Mouse (Mus musculus) CD8-positive naive resting alpha-beta T cell, adult 2 months (primary cell): Measurements from ENCODE around the gene Alyref.
"Not testable (repeated sequence)": the region's sequence is repeated elsewhere in the genome, so short reads cannot be mapped to it uniquely, and the experiment has no call there.

Experiments used
- DNase-seq, 2 experiments: peaks; one replicate each; pipeline ENCODE4 v3.0.0; 2022; ENCODE audit warnings: low read depth in 2 of 2, low spot score in 2 of 2

The Alyref gene

DNA sequence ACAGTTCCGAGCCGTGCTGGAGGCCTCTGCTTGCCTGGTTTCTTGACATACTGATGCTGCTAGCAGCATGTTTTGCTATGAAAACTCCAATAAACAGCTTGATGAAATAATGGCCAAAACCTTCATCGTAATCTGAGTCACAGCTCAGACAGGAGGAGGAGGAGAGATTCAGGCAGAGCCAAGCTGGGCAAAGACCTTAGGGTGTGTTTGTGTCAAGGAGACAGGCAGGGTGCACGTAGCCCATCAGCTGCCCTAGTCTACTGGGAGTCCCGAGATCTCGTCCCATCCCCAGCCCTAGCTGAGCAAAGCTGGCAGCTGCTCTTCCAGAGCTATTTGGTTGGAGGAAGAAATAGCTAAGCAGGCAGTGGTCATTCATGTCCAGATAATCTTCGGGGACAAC lies 7.5 kb upstream of the Alyref start:
- DNase-seq = no peak

DNA sequence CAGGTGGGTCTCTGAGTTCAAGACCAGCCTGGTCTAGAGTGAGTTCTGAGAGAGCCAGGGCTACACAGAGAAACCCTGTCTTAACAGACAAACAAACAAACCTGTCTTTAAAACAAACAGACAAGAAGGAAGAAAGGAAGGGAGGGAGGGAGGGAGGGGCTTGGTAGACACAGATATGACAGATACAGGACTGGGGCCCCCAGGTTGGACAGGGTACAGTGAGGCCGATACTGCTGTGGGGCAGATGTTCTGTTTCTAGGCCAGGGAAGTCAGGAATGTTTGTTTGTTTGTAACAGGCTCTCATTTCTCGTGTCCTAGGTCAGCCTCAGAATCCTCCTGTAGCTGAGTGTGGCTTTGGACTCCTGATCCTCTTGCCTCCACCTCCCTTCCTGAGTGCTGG lies 5.4 kb upstream of the Alyref start:
- no peak for DNase-seq

DNA sequence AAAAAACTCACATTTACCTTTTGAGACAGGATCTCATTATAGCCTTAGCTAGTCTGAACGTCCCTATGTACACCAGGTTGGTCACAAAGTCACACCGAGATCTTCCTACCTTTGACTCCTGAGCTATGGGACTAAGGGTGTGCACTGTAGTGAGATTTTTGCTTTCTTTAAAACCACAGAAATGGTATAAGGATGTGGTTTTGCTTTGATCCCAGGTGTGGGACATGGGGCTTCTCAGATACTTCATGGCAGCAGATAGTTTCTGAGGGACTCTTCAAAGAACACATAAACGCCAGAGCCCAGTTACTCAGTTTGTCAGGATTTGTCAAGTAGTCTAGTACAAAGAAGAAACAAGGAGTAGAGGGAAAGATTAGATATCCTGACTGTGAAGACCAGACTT lies 2.6 kb upstream of the Alyref start:
- peak in 1 of 2 experiments; percentile 48 for DNase-seq

DNA sequence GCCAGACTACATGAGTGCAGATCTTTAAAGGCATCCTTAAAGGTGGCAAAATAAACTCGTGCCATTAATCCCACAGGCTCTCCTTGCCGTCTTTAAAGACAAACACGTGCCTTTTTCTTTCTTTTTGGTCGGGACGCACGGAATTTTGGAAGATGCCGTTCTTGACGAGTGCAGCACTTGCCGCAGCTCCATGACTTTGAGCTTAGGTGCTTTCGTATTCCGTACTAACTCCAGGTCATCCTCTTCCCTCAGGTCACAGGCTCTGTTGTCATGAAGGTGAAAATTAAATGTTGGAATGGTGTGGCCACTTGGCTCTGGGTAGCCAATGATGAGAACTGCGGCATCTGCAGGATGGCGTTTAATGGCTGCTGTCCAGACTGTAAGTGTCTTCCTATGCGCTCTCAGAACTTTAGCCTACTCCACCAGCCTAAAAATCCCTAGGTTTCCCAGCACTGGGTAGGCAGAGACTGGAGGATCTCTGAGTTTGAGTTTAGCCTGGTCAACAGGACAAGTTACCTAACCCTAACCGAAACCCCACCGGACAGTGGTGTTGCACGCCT lies 905 bp upstream of the Alyref start:
- DNase-seq = no peak

DNA sequence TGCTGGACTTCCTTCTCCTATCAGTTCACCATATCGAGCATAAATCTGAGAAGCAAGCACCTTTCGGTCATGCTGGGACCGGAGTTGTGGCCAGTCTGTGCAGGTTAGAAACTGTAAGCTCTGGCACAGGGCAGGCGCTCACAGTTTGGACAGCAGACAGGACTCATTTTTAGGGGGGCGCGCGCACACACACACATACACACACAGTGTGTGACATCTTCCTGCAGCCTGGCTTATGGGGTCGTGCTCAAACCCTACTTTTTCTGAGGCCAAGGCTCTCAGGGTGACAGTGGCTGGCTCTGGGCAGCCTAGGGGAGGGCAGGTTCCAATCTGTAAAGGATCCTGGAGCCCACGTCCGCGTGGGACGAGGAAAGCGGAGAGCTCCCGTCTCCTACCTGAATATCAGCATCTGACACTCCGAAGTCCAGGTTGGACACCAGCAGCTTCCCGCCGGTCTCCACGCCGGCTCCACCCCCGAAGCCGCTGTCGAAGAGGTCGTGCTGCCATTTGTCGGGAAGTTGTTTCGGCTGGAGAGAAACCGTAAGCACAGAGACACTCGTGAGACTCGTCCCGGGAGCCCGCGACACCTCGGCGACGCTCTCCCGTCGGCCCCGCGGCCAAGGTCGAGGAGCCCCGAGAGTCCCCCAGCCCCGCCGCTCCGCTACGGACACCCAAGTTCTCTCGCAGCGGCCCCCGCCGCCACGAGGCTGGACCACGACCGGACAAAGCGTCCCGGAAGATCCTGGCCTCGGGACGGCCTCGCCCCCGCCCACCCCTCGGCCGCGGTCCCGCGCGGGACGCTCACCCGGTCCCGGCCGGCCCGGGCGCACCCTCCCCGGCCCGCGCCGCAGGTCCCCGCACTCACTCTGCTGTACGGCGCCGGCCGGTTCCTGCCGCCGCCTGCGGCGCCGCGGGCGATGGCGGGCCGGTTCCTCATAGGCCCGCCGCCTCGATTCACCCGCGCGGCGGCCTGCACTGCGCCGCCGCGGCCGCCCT lies 627 bp downstream of the Alyref start:
- DNase-seq = no peak

DNA sequence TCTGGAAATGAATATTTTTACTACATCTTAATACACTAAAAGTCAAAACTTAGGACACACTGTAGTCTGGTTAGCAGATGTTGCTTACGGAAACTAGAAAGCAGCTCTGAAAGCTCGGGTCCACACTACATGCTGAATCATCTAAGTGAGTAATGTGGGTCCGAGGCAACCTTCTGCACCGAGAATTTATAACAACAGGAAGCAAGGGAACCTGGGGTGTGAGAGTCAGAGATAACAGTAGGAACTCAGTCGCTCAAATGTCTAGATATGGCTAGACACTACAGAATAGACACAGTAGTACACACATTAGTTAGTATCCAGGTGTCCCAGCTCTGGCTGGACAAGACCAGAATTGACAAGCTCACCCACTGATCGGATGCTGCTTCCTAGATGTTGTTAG lies 9.6 kb downstream of the Alyref start:
- DNase-seq = no peak

DNA sequence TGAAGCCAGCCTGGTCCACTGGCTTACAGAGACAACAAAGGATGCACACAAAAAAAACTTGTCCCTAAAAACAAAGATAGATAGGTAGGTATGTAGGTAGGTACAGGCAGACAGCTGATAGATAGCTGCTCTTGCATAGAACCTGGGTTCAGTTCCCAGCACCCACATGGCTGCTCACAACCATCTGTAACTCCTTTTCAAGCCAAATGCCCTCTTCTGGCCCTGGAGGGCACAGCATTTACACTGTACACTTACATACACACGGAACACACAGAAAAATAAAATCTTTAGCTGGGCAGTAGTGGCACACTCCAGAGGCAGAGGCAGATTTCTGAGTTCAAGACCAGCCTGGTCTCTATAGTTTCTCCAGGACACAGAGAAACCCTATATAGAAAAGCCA lies 14.2 kb downstream of the Alyref start:
- no peak for DNase-seq

DNA sequence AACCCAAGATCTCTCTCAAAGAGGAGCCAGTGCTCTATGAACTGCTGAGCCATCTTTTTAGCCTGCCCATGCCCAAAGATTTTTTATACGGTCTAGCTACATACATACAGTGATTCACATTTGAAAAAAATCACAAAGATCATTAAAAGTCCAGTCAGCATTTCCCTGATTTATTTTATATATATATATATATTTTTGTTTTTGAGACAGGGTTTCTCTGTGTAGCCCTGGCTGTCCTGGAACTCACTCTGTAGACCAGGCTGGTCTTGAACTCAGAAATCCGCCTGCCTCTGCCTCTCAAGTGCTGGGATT lies 15.2 kb downstream of the Alyref start:
- DNase-seq = not testable (repeated sequence)

DNA sequence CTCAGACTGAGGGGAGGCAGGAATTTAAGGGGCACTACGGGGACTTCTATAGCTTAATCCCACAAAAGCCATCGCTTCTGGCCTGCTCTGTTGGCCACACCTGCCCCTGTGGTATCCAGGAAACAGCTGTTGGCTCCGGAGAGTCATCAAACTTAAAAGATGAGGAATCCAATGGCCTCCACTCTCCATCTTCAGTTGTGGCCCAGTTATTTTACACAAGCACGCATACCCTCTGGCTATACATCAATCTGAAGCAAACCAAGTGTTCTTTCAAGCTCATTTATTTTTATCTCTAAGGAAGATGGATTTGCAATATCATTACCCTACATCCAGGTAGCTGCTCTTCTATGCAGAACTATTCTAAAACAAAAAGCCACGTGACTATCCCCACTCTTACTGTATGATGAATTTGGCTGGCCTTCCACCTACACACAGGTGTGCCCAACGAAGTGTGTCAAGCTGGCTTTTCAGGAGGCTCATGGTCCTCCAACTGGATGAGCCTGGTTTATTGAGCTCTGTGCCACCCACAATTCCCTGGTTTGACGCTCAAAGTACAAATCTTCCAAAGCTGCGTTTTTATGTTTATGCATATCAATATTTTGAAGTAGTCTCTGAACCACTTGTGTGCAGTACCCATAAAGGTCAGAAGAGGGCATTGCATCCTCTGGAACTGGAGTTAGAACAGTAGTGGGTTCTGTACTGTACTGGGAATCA lies 15.7 kb downstream of the Alyref start:
- DNase-seq = peak; percentile 60 to 67

DNA sequence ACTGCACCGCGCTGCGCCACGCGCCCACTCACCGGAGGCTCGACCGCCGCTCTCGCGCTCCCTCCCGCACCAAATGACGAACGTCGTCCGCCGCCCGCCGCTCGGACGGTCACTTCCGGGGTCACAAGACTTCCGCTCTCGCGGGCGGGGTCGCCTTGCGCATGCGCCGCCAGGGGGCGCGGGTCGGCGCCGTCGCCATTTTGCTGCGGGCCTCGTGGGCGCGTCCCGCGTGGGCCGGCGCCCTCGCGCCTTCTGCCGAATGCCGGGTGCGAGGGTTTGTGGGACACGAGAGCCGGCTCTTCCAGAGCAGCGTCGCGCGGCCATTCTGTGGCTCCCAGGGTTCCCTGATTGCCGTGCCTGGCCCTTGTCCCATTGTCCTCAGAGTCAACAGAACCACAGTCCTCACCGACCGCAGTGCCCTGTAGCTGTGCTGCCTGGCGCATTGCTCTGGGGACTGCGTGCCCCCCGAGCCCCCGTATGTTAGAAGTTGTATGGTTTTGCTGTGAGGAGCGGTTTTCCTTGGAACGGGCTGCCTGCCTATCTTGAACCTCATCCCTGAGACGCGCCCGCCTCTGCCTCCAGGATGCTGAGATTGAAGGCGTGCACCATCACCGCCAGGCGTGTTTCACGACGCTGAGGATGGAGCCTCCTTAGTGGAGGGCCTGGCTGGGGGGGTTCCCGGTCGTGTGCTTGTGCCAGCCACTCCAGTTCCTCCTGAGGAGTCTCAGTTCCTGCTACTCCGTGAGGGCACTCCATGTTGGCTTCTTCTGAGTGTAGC lies 16.5 kb downstream of the Alyref start, which contains the start of gene Arhgdia:
Gene Arhgdia (minus strand): TSS at position 135 of the 778 bp plus-strand sequence.
- peak; percentile 84 for DNase-seq

DNA sequence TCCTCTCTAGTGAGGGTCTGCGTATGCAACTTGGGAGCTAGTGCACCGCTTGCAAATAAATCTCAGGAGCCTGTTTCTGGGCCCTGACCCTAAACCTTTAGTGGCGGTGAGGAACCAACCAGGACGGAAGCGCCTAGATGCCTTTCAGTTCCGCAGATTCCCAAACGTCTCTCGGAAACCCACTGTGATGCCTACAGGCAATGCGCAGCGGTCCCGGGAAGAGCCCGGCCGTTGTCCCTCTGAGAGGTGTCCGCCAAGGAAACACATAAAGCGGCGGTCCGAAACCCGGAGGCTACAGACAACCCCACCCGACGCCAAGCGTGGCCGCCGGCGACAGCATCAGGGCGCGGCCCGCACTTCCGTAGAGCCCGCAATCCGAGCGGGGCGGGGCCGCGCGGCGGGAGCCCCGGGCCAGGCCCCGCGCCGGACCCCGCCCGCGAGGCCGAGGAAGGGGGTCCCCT lies 17.3 kb downstream of the Alyref start:
- no peak for DNase-seq

DNA sequence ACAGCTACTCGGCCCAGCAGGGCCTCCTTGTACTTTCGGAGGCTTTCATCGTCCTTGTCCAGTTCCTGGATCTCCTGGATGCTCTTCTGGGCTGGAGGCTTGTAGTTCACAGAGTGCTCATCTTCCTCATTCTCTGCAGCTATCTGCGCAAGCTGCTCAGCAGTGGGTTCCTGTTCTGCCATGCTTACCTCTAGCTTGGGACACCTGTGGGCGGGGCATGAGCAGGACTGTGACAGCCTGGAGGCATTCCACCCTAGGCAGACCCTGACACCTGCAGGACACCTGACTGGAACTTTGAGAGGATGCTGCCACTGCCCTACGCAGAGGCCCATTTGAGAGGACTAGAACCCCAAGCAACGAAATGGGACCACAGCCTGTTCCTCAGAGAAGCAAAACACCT lies 18.0 kb downstream of the Alyref start:
- no peak for DNase-seq

DNA sequence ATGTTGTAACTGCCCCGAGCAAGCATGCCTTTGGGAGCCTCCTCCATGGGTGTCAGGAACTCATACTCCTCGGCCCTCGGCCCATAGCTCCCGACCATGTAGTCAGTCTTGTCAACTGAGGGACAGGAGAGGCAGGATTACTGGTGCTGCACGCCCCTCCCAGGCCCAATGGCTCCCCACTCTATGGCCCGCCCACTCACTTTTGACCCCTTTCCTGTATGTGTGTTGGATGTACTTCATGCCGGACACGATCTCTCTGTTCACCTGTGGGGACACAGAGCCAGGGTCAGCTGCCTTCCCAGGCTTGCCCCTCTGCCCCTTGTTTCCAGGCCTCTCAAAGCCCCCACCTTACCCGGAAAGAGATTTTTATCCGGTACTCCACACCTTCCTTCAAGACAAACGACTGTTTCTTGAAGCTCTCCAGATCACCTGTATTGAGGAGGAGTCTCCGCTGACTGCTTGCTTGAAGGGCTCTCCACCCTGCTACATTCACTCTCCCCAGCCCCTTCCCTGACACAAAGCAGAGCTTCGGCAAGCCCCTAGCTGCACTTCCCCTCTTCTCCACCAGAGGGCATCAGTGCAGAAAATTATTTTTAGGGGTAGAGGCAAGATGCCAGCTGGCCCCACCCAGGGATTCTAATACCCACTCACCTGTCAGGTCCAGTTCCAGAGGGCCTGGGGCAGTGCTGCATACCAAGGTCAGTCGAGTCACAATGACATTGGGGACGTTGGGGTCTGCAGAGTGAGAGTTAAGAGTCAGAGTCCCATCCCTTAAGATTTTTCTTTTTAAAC lies 18.7 kb downstream of the Alyref start:
- peak; percentile 83 to 86 for DNase-seq

DNA sequence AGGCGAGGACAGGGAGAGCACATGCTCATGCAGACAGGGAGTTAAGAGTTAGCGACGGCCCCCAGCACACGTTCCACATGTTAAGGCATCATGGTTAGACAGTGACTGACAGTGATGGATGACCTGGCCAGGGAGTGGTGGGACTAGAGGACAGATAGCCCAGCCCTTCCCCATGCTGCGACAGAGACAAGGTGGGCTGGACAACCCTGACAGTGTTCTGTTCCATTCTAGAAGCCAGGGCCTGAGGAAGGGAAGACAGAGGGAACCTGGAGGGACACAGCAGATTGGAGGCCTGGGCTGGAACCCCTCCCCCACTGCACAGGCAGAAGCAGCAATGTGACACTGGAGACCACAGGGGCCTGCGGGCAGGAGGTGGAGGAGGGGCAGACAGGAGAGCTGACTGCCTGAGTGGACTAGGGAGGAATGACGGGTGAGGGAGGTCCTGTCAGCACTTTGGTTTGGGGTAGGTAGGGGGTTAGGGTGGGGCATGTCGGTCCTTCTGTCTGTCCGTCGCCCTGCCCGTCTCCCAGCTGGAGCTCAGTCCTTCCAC lies 19.4 kb downstream of the Alyref start:
- DNase-seq = no peak

DNA sequence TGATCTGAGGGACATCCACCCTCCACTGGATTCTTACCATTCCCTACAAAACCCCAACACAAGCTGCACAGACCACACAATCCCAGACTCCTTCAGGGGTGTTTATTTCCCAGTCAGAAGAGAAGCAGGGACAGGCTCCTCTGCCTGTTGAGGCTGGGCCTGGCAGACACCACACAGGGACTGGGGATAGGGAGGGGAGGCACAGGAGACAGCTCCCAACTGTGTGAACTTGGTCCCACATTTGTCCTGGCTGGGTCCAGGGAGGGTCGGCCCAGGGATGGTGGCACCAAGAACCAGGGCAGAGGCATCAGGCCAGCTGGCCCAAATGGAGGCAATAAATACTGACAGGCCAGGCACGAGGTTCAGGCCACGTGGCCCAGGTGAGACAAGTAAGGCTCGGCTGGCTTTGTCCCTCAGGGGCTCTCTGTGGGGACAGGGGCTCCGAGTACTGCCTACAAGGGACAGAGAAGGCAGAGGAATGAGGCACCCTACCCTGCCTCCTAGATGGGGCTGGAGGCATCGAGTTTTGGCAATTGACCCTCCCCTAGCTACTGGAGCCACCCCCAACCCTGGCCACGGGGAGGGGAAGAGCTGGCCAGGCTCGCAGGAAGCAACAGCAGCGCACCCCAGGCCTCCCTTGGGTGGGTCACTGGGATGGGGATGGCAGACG lies 20.0 kb downstream of the Alyref start:
- DNase-seq = no peak

DNA sequence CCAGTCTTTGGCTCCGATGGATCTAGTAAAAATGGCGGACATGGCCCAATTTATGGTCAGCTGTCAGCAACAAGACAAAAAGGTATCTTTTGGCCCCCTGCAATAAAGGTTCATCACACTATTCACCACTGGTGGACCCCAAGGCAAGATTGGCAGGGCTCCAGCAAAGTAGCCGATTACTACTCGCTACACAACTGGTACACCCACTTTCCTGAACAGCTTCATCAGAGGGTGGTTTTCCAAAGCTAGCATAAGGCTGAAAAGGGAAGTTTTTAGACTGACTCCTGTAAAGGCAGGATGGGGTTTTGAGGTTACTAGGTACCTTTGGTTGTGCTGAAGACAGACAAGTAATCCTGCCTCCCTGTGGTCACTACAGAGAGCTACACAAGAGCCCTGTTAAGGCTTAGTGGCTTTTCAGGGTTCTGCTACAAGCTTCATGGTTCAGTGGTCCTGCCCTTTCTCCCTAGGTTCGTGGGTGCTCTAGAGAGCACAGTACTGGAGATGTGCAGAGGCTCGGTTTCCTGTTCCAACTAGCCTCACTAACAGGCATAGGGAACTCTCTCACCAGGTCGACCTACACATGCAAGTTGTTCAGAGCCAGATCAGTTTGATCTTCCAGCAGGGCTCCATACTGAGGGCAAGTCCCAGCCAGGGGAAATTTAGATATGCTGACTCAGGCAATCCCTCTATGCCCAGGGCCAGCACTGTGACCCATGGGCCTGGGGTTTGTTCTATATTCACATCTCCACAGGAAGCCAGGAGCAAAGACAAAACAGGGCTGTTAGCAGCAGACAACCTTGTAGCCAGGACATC lies 20.7 kb downstream of the Alyref start:
- DNase-seq = peak in 1 of 2 experiments; percentile 47

DNA sequence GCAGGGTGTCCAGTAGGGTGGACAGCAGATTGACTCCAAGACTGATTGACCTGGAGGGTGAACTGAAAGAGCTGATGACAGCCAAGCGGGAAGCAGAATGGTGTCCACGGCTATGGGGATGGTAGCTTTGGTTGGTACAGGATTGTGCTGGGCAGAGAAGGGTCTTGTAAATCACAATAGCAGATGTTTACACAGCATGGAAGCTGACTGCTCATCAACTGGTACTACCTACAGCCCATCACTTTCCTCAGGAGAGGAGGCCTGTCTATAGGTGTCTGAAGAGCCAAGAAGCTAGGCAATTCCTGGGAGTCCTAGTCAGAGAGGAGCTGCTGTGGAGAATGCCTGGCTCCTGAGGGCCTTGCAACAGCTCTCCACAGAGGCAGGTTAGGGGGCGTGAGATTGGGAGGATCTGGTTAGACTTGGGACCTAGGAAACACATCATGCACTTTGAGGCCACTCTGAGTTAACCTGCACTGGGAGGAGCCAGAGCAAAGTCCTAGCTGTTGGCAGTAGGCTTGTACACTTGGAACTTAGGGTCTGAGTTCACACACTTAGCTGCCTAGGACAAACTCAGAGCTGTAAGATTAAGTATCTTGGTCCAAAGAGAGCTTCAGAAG lies 21.7 kb downstream of the Alyref start:
- no peak for DNase-seq

DNA sequence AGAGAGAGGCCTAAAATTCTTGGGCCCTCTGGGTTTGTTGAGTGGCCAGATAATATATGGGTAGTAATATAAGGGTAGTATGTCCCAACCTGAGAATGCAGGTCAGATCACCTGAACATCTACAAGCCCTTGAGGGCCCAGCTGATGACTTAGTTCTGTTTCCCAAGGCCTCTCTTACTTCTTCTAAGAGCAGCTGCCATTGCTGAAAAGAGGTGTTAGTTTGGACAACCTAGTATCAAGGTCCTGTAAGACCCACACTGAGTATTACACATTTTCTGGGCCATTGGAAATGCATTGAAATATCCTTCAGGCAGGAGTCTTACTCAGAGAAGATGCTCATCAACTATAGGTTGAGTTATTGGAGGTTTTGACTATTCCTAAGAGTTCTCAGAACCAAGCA lies 22.2 kb downstream of the Alyref start:
- no peak for DNase-seq
